Mouse (Mus musculus) urinary bladder, postnatal 10 days (tissue): ENCODE data around the gene Arr3.
A peak's percentile ranks its signal among the peaks of the same experiment; 100 is the strongest.

ENCODE experiments used
- DNase-seq: peaks from one replicate; pipeline ENCODE4 v3.0.0; 2022; ENCODE audit warnings: low spot score

The Arr3 gene

GRCm38 (mm10) chrX:100605314-100605713, at the start of gene Arr3:
TSS of gene Arr3 (plus strand) at chrX:100605497.
- no peak for DNase-seq

- no peak for DNase-seq
Observed at GRCm38 (mm10) chrX:100556026-100556425, 49.3 kb upstream of the Arr3 start.

GRCm38 (mm10) chrX:100565696-100566095, 39.6 kb upstream of the Arr3 start:
- DNase-seq = no peak

GRCm38 (mm10) chrX:100571951-100572350, 33.3 kb upstream of the Arr3 start, which contains the start of gene Awat1:
TSS of gene Awat1 (plus strand) at chrX:100572251.
- DNase-seq = no peak

- DNase-seq = no peak
Observed at GRCm38 (mm10) chrX:100594791-100595190, 10.5 kb upstream of the Arr3 start, which contains the start of gene P2ry4. TSS of gene P2ry4 (minus strand) at chrX:100594869.

GRCm38 (mm10) chrX:100597439-100597838, 7.9 kb upstream of the Arr3 start:
- no peak for DNase-seq

- no peak for DNase-seq
Observed at GRCm38 (mm10) chrX:100599755-100600154, 5.5 kb upstream of the Arr3 start.

GRCm38 (mm10) chrX:100618488-100618887, 13.2 kb downstream of the Arr3 start:
- DNase-seq = no peak

- no peak for DNase-seq
Observed at GRCm38 (mm10) chrX:100621366-100621765, 16.1 kb downstream of the Arr3 start.

- no peak for DNase-seq
Observed at GRCm38 (mm10) chrX:100624242-100624641, 18.9 kb downstream of the Arr3 start.

- no peak for DNase-seq
Observed at GRCm38 (mm10) chrX:100625146-100625545, 19.8 kb downstream of the Arr3 start.

GRCm38 (mm10) chrX:100625546-100625801, 20.2 kb downstream of the Arr3 start, which contains the start of gene Kif4:
TSS of gene Kif4 (plus strand) at chrX:100625737.
- no peak for DNase-seq

GRCm38 (mm10) chrX:100625802-100626793, 20.8 kb downstream of the Arr3 start, which contains the start of gene Pdzd11:
TSS of gene Pdzd11 (minus strand) at chrX:100626568.
- DNase-seq = peak; percentile 41

- no peak for DNase-seq
Observed at GRCm38 (mm10) chrX:100629076-100629475, 23.8 kb downstream of the Arr3 start.

- no peak for DNase-seq
Observed at GRCm38 (mm10) chrX:100638477-100638876, 33.2 kb downstream of the Arr3 start.

GRCm38 (mm10) chrX:100652848-100653247, 47.6 kb downstream of the Arr3 start:
- no peak for DNase-seq

- DNase-seq = no peak
Observed at GRCm38 (mm10) chrX:100664825-100665224, 59.5 kb downstream of the Arr3 start.
